Mouse (Mus musculus) CD8-positive naive resting alpha-beta T cell, adult 57 days (primary cell): ENCODE measurements around the gene Wdfy1. TPM values are rescaled to one million over a fixed set of nuclear protein-coding genes. Genes with fewer than 3 reads are reported as not detected.

Experiments used
- total RNA-seq: library from RNA; stranded (reverse); gene quantifications from one replicate; pipeline ENCODE4 v1.2.4, GENCODE M21; 2023

Gene Wdfy1
- total RNA-seq = 37.4 TPM

DNA sequence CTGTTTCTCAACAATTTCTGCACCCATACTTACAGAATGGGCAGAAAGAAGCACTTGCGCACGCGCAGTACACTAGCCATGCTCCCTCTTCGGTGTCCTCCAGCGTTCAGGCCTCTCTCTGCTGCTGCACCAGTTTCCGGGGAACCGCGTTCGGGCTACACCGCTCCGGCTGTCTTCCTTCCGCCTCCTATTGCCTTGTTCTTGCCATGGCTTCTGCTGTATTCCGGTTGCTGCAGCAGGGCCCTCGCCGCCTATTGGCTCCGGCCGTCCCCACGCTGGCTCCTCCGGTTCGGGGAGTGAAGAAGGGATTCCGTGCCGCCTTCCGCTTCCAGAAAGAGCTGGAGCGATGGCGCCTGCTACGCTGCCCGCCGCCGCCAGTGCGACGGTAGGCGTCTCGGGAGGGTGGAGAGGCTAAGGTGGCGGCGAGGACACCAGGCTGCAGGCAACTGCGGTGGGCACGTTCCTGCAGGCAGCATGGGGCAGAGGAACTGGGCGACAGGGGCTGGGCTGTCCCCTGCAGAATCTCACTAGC is at the start of gene Wdfy1, which contains the start of gene Mrpl44:
Gene Wdfy1 (minus strand): TSS at position 217 of the 532 bp plus-strand sequence.
Gene Mrpl44 (plus strand): TSS at position 92 of the 532 bp plus-strand sequence.

DNA sequence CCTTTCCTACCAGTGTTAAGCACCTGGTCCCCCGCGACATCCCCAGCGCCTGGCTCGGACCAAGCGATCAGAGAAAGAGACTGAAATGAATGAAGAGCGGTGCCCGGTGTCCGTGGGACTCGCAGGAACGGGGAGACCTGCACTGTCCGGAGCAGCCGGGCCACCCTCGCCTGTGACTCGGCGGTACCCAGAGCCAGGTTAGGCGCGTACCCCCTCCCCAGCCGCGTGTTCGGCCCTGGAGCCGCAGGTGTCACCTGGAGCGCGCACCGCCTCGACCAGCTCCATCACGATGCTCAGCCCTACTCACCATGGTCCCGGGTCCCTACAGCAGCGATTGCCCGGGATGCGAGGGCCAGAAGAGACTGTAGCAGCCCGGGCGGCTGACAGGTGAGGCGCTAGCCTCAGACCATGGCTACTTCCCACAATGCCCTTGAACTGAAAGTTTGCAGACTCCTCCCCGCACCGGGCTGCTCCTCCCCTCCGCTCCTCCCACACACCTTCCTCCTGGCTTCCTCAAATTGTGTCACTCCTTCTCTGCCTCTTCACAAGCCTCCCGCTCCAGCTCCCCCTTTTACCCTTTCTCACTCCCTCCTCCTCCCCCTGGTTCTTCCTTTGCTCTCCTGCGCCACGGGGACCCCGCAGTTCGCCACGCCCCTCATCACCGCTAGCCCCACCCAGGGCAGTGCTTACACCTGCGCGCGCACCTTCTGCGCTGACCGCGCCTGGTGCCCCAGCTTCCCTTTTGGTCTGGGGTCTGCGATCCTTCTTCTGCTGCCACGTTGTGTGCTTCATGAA is 104.2 kb downstream of the Wdfy1 start, which contains the start of gene Ap1s3:
Gene Ap1s3 (minus strand): TSS at position 430 of the 795 bp plus-strand sequence.

Other genes starting within 250 kb of the Wdfy1 start
- gene Ap1s3, start 104.2 kb downstream of the Wdfy1 start, total RNA-seq = 10.3 TPM
- 18.2 TPM for gene Mrpl44, start 125 bp downstream of the Wdfy1 start, total RNA-seq
- gene Serpine2, start 85.0 kb upstream of the Wdfy1 start, total RNA-seq = 1.3 TPM